Mouse (Mus musculus): ENCODE measurements around the gene Mast4. TPM values are rescaled to one million over a fixed set of nuclear protein-coding genes. Genes with fewer than 3 reads are reported as not detected.

The Mast4 gene
- polyA plus RNA-seq, 1 experiment from 2014 or later = 18.8 TPM

GRCm38 (mm10) chr13:103260414-103260813 lies 73.9 kb downstream of the Mast4 start:
- no peak overlapping the region for H3K4me2 ChIP-seq (replicated peaks)
- no peaks in the 10 kb centered on the region for H3K9me3 ChIP-seq
- no peaks in the 10 kb centered on the region for H3K4me1 ChIP-seq
- no peak for ATAC-seq (ENCODE audit: low FRiP score, low read depth)
- no peak overlapping the region for H3K4me3 ChIP-seq
- 86% methylated on average over 3 of the region's 3 CpGs for WGBS
- no peak overlapping the region for H3K9ac ChIP-seq
- H3K36me3 ChIP-seq = no peaks in the 10 kb centered on the region
- no peak overlapping the region for H3K27ac ChIP-seq
- H3K27me3 ChIP-seq (replicated peaks) = no peaks in the 10 kb centered on the region

DNA sequence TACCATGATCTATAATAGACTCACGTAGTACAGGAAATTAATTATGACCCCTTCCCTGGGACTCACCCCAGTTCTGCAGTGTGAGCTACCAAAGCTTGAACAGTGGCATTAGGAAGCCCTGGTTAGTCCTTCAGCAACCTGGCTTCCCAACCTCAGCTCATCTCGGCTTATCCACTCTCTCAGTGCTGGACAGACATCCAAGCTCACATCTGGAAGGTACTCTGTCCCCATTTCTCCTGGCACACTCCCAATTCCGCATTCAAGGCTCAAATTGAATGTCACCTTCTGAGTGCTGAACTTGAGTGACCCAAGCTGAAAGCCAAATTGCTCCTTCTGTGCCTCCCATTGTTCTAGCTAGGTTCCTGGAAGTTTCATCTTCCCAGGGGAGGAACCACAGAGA lies 76.2 kb downstream of the Mast4 start:
- H3K9ac ChIP-seq = no peak overlapping the region
- ATAC-seq (ENCODE audit: low FRiP score, low read depth) = no peak
- H3K36me3 ChIP-seq = no peaks in the 10 kb centered on the region
- H3K4me3 ChIP-seq = no peak overlapping the region
- H3K27ac ChIP-seq = no peak overlapping the region
- 78% methylated on average over 3 of the region's 3 CpGs for WGBS
- no peak overlapping the region for H3K4me2 ChIP-seq (replicated peaks)
- H3K27me3 ChIP-seq (replicated peaks) = no peaks in the 10 kb centered on the region
- H3K9me3 ChIP-seq = no peaks in the 10 kb centered on the region
- no peaks in the 10 kb centered on the region for H3K4me1 ChIP-seq

DNA sequence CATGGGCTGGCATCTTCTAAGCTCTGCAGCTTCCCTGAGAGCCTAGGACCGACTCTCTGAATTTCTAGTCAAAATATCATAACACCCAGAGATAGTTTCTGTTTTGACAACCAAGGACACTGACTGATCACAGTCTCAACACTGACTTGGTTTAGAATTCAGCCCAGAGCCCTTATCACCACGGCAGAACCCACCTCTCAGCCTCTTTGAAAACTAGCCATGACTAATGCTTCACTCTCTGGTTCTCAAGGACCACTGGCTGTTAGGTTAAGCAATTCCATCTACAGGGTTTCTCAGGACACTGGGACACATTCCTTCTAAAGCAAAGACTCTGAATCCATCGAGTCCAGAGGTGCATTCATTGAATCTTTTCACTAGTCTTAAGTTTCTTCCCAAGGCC lies 79.4 kb downstream of the Mast4 start:
- Histone ChIP-seq H3K4me3 (no peak overlapping the region), H3K4me1 (no peaks in the 10 kb centered on the region), H3K27ac (no peak overlapping the region), H3K9ac (no peak overlapping the region), H3K36me3 (no peaks in the 10 kb centered on the region), H3K4me2 (replicated peaks) (no peak overlapping the region), H3K9me3 (no peaks in the 10 kb centered on the region), H3K27me3 (replicated peaks) (no peaks in the 10 kb centered on the region)
- WGBS = 77% methylated on average over 3 of the region's 3 CpGs
- ATAC-seq (ENCODE audit: low FRiP score, low read depth) = no peak

- Histone ChIP-seq H3K27me3 (replicated peaks) (no peaks in the 10 kb centered on the region), H3K4me3 (no peak overlapping the region), H3K36me3 (no peaks in the 10 kb centered on the region), H3K4me2 (replicated peaks) (no peak overlapping the region), H3K4me1 (peaks cover 7% of the 10 kb centered on the region; the same call in 1 of the 2 replicates), H3K9me3 (no peaks in the 10 kb centered on the region), H3K9ac (no peak overlapping the region), H3K27ac (no peak overlapping the region)
- 88% methylated on average over 6 of the region's 6 CpGs for WGBS
- no peak for ATAC-seq (ENCODE audit: low FRiP score, low read depth)
Measured at GRCm38 (mm10) chr13:103253077-103253476, 81.2 kb downstream of the Mast4 start.

DNA sequence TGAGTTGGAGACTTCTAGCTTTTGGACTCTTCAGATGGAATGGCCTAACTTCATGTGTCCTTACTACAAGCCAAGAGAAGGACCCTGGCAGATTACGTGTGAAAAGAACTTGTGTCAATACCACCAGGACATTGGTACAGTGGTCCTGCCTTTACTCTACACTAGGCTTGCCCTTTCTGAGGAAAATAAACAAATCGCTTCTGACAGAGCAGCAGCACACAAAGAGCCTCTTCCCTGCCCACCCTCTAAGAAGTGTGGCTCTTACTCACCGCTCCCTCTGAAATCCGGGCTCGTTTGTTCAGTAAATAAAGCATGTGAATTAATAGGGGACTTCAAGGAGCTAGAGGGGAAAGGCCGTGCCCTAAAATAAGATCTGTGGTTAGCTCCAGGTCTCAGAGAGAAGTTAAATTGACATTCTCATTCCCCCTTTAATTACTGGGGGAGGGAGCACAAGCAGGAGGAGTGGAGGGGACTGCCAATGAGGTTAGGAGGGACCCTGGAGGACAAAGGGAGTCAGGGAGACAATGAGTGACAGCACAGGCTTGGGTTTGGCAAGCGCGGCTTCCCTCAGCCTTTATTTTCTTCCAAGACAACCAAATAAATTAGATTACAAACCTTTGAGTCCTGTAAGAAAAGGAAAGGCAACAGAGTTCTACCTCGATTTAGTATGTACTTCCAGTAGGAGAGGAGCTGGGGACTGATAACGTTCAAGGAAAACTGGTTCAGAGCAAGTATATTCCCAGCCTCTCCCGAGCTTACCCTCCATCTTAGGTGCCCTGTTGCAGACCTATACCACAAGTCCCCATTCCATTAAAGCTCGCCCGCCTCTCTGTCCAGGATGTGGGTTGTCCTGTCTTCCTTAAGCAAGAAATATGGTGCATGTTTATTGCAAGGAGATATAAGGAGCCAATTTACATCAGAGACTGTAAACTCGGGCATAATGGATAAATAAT lies 85.9 kb downstream of the Mast4 start:
- ATAC-seq (ENCODE audit: low FRiP score, low read depth) = peak; percentile 89
- no peak overlapping the region for H3K27ac ChIP-seq
- 26% methylated on average over 14 of the region's 14 CpGs for WGBS

DNA sequence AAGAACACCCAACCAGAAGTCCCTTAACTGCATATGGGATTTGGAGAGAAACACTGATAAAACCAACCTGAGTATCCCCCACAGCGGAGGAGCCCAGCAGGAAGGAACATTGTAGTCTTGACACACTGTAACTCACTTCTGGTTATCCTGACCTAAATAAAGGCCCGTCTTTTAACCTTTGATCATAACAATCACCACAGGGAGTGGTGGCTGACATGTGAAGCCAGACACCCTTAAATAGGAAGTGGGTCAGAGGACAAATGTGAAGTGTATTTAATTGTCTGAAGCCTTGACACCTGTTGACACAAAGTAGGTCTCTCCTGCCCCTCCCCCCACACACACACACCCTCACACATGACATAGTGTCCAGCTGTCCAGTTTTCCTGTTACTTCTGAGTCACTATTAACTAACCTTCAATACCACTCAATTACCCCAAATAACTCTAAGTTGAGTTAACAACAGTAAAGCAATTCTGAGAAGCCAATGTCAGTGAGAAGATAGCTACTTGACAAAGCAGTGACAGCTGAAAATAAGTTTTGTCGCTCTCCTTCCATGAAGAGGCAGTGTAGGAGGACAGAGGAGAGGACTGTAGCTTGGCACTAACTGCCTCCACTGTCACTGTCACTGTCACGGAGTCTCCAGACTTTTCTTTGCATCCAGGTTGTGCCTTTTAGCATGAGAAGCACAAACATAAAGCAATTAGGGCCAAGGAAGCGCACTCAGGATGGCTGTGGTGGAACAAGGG lies 87.2 kb downstream of the Mast4 start:
- Histone ChIP-seq H3K4me1 (peaks cover 12% of the 10 kb centered on the region; the same call in 1 of the 2 replicates), H3K36me3 (no peaks in the 10 kb centered on the region), H3K9ac (no peak overlapping the region), H3K4me3 (no peak overlapping the region), H3K9me3 (no peaks in the 10 kb centered on the region), H3K27ac (no peak overlapping the region), H3K27me3 (replicated peaks) (no peaks in the 10 kb centered on the region), H3K4me2 (replicated peaks) (no peak overlapping the region)
- 78% methylated on average over 5 of the region's 5 CpGs for WGBS
- ATAC-seq (ENCODE audit: low FRiP score, low read depth) = no peak

More for the DNA sequence above, 85.9 kb downstream of the Mast4 start:
- H3K9me3 ChIP-seq = no peaks in the 10 kb centered on the region
- peaks cover 12% of the 10 kb centered on the region; the same call in 1 of the 2 replicates for H3K4me1 ChIP-seq
- peak overlapping the region; percentile 32 for H3K4me2 ChIP-seq (replicated peaks)
- no peaks in the 10 kb centered on the region for H3K27me3 ChIP-seq (replicated peaks)
- H3K4me3 ChIP-seq = no peak overlapping the region
- no peaks in the 10 kb centered on the region for H3K36me3 ChIP-seq
- H3K9ac ChIP-seq = no peak overlapping the region

DNA sequence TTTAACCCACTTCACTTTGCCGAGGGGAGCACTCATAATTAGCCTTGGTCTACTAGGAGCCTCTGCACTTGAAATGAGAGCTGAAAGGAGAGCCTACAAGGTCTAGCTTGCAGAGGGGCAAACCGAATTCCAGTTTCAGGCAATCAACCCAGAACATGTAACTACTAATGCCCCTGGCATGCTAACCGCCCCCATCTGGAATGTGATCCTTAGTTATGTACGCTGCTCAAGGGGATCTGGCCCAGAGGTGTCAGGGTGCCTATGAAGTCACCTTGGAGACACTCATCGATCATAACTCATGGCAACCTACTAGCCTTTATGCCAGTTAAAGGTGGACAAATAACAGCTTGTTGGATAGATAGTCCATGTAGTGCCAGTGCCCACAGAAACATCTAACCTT lies 88.9 kb downstream of the Mast4 start:
- Histone ChIP-seq H3K9me3 (no peaks in the 10 kb centered on the region), H3K4me3 (no peak overlapping the region), H3K27me3 (replicated peaks) (no peaks in the 10 kb centered on the region), H3K4me1 (peaks cover 12% of the 10 kb centered on the region; the same call in 1 of the 2 replicates), H3K4me2 (replicated peaks) (no peak overlapping the region), H3K27ac (no peak overlapping the region), H3K9ac (no peak overlapping the region), H3K36me3 (no peaks in the 10 kb centered on the region)
- 95% methylated on average over 5 of the region's 5 CpGs for WGBS
- ATAC-seq (ENCODE audit: low FRiP score, low read depth) = no peak

DNA sequence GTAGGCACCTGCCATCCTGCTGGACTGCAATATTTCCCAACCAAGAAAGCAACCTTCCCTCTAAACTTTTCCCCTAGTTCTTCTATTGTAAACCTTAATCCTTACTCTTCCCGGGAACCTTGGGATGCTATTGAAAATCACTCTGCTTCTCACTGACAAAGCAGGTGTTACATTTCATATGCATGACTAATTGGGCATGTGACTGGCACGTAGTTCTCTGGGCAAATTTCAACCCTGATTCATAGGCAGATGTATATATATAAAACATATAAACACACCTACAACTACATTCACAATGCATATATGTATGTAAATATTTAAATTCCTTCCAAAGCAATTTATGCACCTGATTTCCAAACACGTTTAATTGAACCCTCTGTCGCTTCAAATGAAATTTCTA lies 90.2 kb downstream of the Mast4 start:
- Histone ChIP-seq H3K4me1 (peaks cover 12% of the 10 kb centered on the region; the same call in 1 of the 2 replicates), H3K4me2 (replicated peaks) (no peak overlapping the region), H3K27ac (no peak overlapping the region), H3K9me3 (no peaks in the 10 kb centered on the region), H3K9ac (no peak overlapping the region), H3K27me3 (replicated peaks) (no peaks in the 10 kb centered on the region), H3K36me3 (no peaks in the 10 kb centered on the region), H3K4me3 (no peak overlapping the region)
- no peak for ATAC-seq (ENCODE audit: low FRiP score, low read depth)
- 65% methylated on average over 4 of the region's 4 CpGs for WGBS

DNA sequence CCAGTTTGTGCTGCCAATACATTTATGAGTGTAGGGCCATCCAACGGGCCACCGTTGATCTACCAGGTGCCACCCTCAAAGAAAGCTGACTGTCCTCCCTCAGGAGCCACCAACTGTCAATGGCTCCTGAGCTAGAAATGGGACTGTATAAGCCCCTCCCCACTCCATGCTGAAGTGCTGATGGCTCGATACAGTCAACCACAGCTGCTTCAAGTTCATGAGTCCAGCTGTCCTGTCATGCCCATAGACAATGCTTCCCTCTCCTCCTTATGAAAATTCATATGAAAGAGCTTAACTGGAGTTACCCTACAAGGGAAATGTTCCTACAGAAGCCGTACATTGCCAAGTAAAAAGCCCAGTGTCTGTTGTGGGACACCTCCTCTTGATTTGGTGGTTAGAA lies 93.2 kb downstream of the Mast4 start:
- no peaks in the 10 kb centered on the region for H3K36me3 ChIP-seq
- no peaks in the 10 kb centered on the region for H3K9me3 ChIP-seq
- no peak overlapping the region for H3K4me3 ChIP-seq
- ATAC-seq (ENCODE audit: low FRiP score, low read depth) = no peak
- H3K27ac ChIP-seq = no peak overlapping the region
- no peak overlapping the region for H3K9ac ChIP-seq
- no peak overlapping the region for H3K4me2 ChIP-seq (replicated peaks)
- no peaks in the 10 kb centered on the region for H3K4me1 ChIP-seq
- WGBS = 90% methylated on average over 4 of the region's 4 CpGs
- H3K27me3 ChIP-seq (replicated peaks) = no peaks in the 10 kb centered on the region

DNA sequence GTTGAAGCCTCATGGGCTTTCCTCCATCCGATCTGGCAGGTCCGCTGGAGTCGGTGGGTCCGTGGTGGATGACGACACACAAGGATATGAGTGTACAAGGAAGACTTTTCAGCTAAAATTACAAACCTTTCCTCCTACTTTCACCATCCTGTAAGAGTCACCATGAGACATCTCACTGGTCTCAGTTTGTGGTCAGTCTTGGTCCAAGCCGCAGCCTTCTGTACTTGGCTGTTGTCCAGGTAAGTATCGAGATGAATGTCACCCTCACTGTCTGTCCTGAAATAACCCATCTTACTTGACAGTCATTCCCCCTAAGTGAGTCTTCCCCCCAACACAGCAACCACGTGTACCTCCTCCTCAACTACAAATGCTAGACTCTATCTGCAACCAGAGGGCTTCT lies 94.6 kb downstream of the Mast4 start:
- Histone ChIP-seq H3K9ac (no peak overlapping the region), H3K4me1 (no peaks in the 10 kb centered on the region), H3K27me3 (replicated peaks) (no peaks in the 10 kb centered on the region), H3K4me2 (replicated peaks) (no peak overlapping the region), H3K9me3 (no peaks in the 10 kb centered on the region), H3K27ac (no peak overlapping the region), H3K4me3 (no peak overlapping the region), H3K36me3 (no peaks in the 10 kb centered on the region)
- no peak for ATAC-seq (ENCODE audit: low FRiP score, low read depth)
- 90% methylated on average over 8 of the region's 8 CpGs for WGBS

- H3K4me3 ChIP-seq = no peak overlapping the region
- H3K9ac ChIP-seq = no peak overlapping the region
- H3K4me1 ChIP-seq = no peaks in the 10 kb centered on the region
- 95% methylated on average over 7 of the region's 7 CpGs for WGBS
- H3K4me2 ChIP-seq (replicated peaks) = no peak overlapping the region
- ATAC-seq (ENCODE audit: low FRiP score, low read depth) = no peak
- no peak overlapping the region for H3K27ac ChIP-seq
- no peaks in the 10 kb centered on the region for H3K27me3 ChIP-seq (replicated peaks)
- H3K9me3 ChIP-seq = no peaks in the 10 kb centered on the region
- no peaks in the 10 kb centered on the region for H3K36me3 ChIP-seq
Measured at GRCm38 (mm10) chr13:103238034-103238705, 96.1 kb downstream of the Mast4 start.

DNA sequence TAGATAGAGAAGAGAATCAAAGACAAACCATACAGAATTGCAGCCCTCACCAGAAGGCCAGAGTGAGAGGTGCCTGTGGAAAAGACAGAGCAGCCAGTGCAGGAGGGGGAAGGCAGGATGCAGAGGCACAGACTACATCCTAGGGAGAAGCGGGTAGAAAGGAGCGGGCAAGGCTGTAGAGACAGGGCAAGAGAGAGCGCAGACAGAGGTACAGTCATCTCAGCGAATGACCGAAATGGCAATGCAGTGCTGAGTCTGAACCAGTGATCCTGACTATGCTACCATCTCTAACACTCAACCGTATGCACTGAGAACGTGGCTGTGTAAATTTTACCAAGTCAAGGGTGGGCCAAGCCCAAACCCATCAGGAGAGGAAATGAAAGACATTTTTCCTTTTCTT lies 102.1 kb downstream of the Mast4 start:
- no peaks in the 10 kb centered on the region for H3K9me3 ChIP-seq
- no peak overlapping the region for H3K4me3 ChIP-seq
- H3K4me2 ChIP-seq (replicated peaks) = no peak overlapping the region
- WGBS = 93% methylated on average over 7 of the region's 7 CpGs
- ATAC-seq (ENCODE audit: low FRiP score, low read depth) = no peak
- H3K27ac ChIP-seq = no peak overlapping the region
- H3K36me3 ChIP-seq = no peaks in the 10 kb centered on the region
- no peak overlapping the region for H3K9ac ChIP-seq
- H3K27me3 ChIP-seq (replicated peaks) = no peaks in the 10 kb centered on the region
- H3K4me1 ChIP-seq = no peaks in the 10 kb centered on the region
